ENCODE assay signal across 8 mouse cellular contexts in the genomic region with DNA sequence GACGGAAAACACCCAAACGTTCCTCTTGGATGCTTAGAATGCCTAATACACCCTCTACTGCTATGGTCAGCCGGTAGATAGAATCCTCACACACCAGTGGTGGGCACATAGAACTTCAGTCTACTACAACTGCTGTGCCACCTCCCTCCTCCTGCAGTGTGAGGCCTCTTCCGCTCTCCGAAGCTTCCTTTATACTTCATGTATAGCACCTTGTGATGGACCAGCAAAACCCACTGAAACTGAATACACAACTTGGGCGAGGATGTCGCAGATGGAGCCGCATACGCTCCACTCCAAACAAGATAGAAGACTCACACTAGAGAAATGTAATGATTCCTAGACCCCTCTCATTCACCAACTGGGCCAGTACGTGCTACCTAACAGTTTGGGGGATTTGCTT. TPM values are rescaled to one million over a fixed set of nuclear protein-coding genes. Genes with fewer than 3 reads are reported as not detected.
DNase-seq lines count a peak whose midpoint lies in the region; ATAC-seq and TF ChIP-seq lines count a peak whose summit lies in the region.

No protein-coding gene starts in this region.

- H3K9ac ChIP-seq in heart, adult 2 months (ENCODE audit: low read depth, low read length), result no peak overlapping the region
- peak overlapping the region; percentile 14; the same call in 1 of the 2 replicates for H3K9ac ChIP-seq in forebrain, embryonic 11.5 days (ENCODE audit: low read length)
- 0 out of 2 replicates have a peak overlapping the region, but pooled peaks have one; percentile 98 for H3K9ac ChIP-seq in intestine, postnatal 0 days (ENCODE audit: low read depth, low read length)
- no peak overlapping the region; the same call in none of the 2 replicates for H3K9ac ChIP-seq in midbrain, embryonic 13.5 days (replicated peaks)

- no peak for ATAC-seq in forebrain, embryonic 11.5 days (replicated peaks; ENCODE audit: low FRiP score)
- no peak for ATAC-seq in intestine, postnatal 0 days
- no peak for ATAC-seq in midbrain, embryonic 13.5 days

- H3K4me3 ChIP-seq in heart, adult 2 months, result peak overlapping the region; percentile 81
- H3K4me3 ChIP-seq in forebrain, embryonic 11.5 days (ENCODE audit: low read depth, low read length), result peak overlapping the region; percentile 89
- H3K4me3 ChIP-seq in intestine, postnatal 0 days (ENCODE audit: low read depth, low read length), result peak overlapping the region; percentile 92
- H3K4me3 ChIP-seq in midbrain, embryonic 13.5 days (replicated peaks), result peak overlapping the region; percentile 86

- no peak for TF ChIP-seq EP300 in heart, adult 2 months (IDR thresholded peaks at IDR 0.05; ENCODE audit: insufficient read depth, low read depth, low read length)

- TF ChIP-seq CTCF in heart, adult 2 months (IDR thresholded peaks at IDR 0.05), result no peak
- no peak for TF ChIP-seq CTCF in intestine, postnatal 0 days (IDR thresholded peaks at IDR 0.05; ENCODE audit: low read depth)

- intact Hi-C loops in heart, adult 2 months (cut with DNase I), result loop anchor here (5.0 kb wide), 2 partner anchors 52 to 202 kb away; partner anchors contain the start of gene D16Ertd472e

- peaks cover 6% of the 10 kb centered on the region for H3K36me3 ChIP-seq in heart, adult 2 months (ENCODE audit: control insufficient read depth, insufficient read depth, low read length)
- H3K36me3 ChIP-seq in forebrain, embryonic 11.5 days (ENCODE audit: control insufficient read depth, insufficient read depth, low read length), result no peaks in the 10 kb centered on the region; the same call in 1 of the 2 replicates
- peaks cover 8% of the 10 kb centered on the region; the same call in 1 of the 2 replicates for H3K36me3 ChIP-seq in intestine, postnatal 0 days (ENCODE audit: control insufficient read depth, insufficient read depth)
- no peaks in the 10 kb centered on the region for H3K36me3 ChIP-seq in midbrain, embryonic 13.5 days

- WGBS in heart, adult 2 months, result 37% methylated on average over 10 of the region's 10 CpGs
- WGBS in forebrain, embryonic 11.5 days, result 61% methylated on average over 10 of the region's 10 CpGs
- WGBS in intestine, postnatal 0 days, result 43% methylated on average over 10 of the region's 10 CpGs
- WGBS in midbrain, embryonic 13.5 days, result 50% methylated on average over 10 of the region's 10 CpGs

- TF ChIP-seq POLR2A in heart, adult 2 months (IDR thresholded peaks at IDR 0.05; ENCODE audit: insufficient read depth, low read depth, low read length), result no peak

- peak overlapping the region; percentile 46 for H3K4me2 ChIP-seq in forebrain, embryonic 11.5 days (ENCODE audit: low read depth, low read length, severe bottlenecking)
- peak overlapping the region; percentile 88 for H3K4me2 ChIP-seq in intestine, postnatal 0 days (replicated peaks; ENCODE audit: low read depth)
- peak overlapping the region; percentile 68 for H3K4me2 ChIP-seq in midbrain, embryonic 13.5 days (replicated peaks)

- no peaks in the 10 kb centered on the region for H3K9me3 ChIP-seq in forebrain, embryonic 11.5 days (ENCODE audit: control insufficient read depth, low read length)
- no peaks in the 10 kb centered on the region for H3K9me3 ChIP-seq in intestine, postnatal 0 days (ENCODE audit: control insufficient read depth)
- H3K9me3 ChIP-seq in midbrain, embryonic 13.5 days, result no peaks in the 10 kb centered on the region

- no peaks in the 10 kb centered on the region for H3K79me2 ChIP-seq in heart, adult 2 months (replicated peaks; ENCODE audit: control insufficient read depth, insufficient read depth, low read length)

- peaks cover 1% of the 10 kb centered on the region for H3K4me1 ChIP-seq in heart, adult 2 months (ENCODE audit: control insufficient read depth, insufficient read depth, low read length)
- H3K4me1 ChIP-seq in forebrain, embryonic 11.5 days (replicated peaks; ENCODE audit: control insufficient read depth, insufficient read depth, low read length), result no peaks in the 10 kb centered on the region
- H3K4me1 ChIP-seq in intestine, postnatal 0 days (replicated peaks; ENCODE audit: control insufficient read depth, insufficient read depth, low read length), result no peaks in the 10 kb centered on the region
- peaks cover 15% of the 10 kb centered on the region for H3K4me1 ChIP-seq in midbrain, embryonic 13.5 days (replicated peaks)

- no peaks in the 10 kb centered on the region for H3K27me3 ChIP-seq in heart, adult 2 months (ENCODE audit: control insufficient read depth, insufficient read depth, low read length)
- H3K27me3 ChIP-seq in forebrain, embryonic 11.5 days (ENCODE audit: control insufficient read depth, insufficient read depth, low read length), result no peaks in the 10 kb centered on the region
- H3K27me3 ChIP-seq in intestine, postnatal 0 days (replicated peaks; ENCODE audit: control insufficient read depth, insufficient read depth, low read length), result no peaks in the 10 kb centered on the region
- no peaks in the 10 kb centered on the region for H3K27me3 ChIP-seq in midbrain, embryonic 13.5 days

- H3K27ac ChIP-seq in heart, adult 2 months, result peak overlapping the region; percentile 51; the same call in 1 of the 2 replicates
- no peak overlapping the region for H3K27ac ChIP-seq in forebrain, embryonic 11.5 days (ENCODE audit: low read depth, low read length)
- no peak overlapping the region for H3K27ac ChIP-seq in intestine, postnatal 0 days (ENCODE audit: low read depth, low read length)
- no peak overlapping the region for H3K27ac ChIP-seq in midbrain, embryonic 13.5 days

- DNase-seq in heart, adult 2 months, result no peak
- DNase-seq in heart, adult 11 months, result no peak
- peak; percentile 50 for DNase-seq in MEL-GATA-1-ER (ENCODE audit: extremely low read depth, low read depth)
- DNase-seq in forebrain, embryonic 11.5 days (ENCODE audit: low spot score), result no peak
- DNase-seq in thymus, postnatal 14 days, result peak; percentile 49
- no peak for DNase-seq in left cerebral cortex, adult 11 months (ENCODE audit: low spot score)

RNA-seq across cellular contexts. Expression of gene Btg3, which starts 1.8 kb away (rescaled TPM):
- total RNA-seq in heart, adult 2 months (2021), result 1 to 10 TPM; 6.8 to 7.1 TPM
- 1.7 and 4.5 TPM in 2 replicates for polyA plus RNA-seq in heart, adult 2 months (2012; rRNA removed)
- 51.2 and 57.7 TPM in 2 replicates for polyA plus RNA-seq in forebrain, embryonic 11.5 days (2014; fragmentation: Nextera tagmentation; extraction: Ambion mirVana)
- polyA plus RNA-seq in intestine, postnatal 0 days (2015; fragmentation: Nextera tagmentation; extraction: Ambion mirVana), result 25.5 and 26.9 TPM in 2 replicates
- 24.6 and 27.4 TPM in 2 replicates for polyA plus RNA-seq in midbrain, embryonic 13.5 days (2015; fragmentation: Nextera tagmentation; extraction: Ambion mirVana)

Comparison
In these comparisons a context has a peak if more than half of its experiments do, and no peak if none do; other contexts are left out.
1. DNase-seq: peak in MEL-GATA-1-ER (single experiment) and thymus, postnatal 14 days (single experiment); none in heart, adult 2 months (0 of 2), heart, adult 11 months (single experiment), forebrain, embryonic 11.5 days (single experiment) and left cerebral cortex, adult 11 months (single experiment).
2. H3K9ac ChIP-seq: peak in forebrain, embryonic 11.5 days (single experiment) and intestine, postnatal 0 days (single experiment); none in heart, adult 2 months (single experiment) and midbrain, embryonic 13.5 days (single experiment).
3. Peak in every context shown above with its lines, with median percentiles within 50 percentile points of each other: H3K4me3 ChIP-seq and H3K4me2 ChIP-seq.